Mouse (Mus musculus) cerebellum, adult 2 months (tissue): ENCODE results near the gene Zfp618.

Source experiments
- CTCF ChIP-seq: fragments of 200-500 bp; IDR thresholded peaks from 2 replicates; pipeline ENCODE4 v1.5.1; 2011; ENCODE audit warnings: low read depth, mild to moderate bottlenecking, control low read depth, low read length, moderate library complexity, borderline replicate concordance; ENCODE audit not compliant: insufficient read depth
- POLR2A ChIP-seq: fragments of 200-500 bp; IDR thresholded peaks from 2 replicates; pipeline ENCODE4 v1.6.1; 2011; ENCODE audit warnings: low read length, control low read depth, borderline replicate concordance; ENCODE audit not compliant: insufficient read depth

DNA sequence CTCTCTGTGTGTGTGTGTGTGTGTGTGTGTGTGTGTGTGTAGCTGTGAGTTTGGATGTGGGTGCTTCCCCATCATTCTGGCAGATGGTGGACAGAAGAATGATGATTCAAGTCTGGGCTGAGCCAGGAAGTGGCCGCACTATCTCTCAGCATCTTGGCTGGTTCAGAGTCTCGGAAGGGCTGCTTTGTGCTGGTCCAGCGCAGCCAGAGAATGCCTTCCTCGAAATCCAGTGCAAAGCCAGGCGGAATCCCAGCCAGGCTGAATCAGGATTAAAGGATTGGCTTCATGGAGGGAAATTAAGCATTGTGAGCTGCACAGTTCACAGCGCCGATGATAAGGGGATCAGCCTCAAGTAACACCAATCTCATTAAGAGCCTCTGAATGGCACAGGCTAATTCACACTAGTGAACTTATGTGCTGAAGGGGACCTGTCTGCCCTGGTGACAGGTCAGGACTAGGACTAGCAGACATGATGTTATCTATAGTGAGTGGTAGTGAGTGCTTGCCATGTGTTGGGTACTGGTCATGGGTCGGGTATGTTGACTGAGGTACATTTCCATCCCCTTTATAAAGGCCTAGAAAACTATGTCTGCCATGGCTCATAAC, 159.6 kb downstream of the Zfp618 start:
- TF ChIP-seq CTCF: no peak
- TF ChIP-seq POLR2A: no peak
